In genomic region chr11:22848649-22849195, GRCm38 (mm10) we compare ENCODE assay signal across 12 mouse cellular contexts. TPM values are rescaled to one million over a fixed set of nuclear protein-coding genes. Genes with fewer than 3 reads are reported as not detected.
A peak's percentile ranks its signal among the peaks of the same experiment; 100 is the strongest.
DNase-seq lines count a peak whose midpoint lies in the region; ATAC-seq lines count a peak whose summit lies in the region.
"Had no signal": no experiment of that assay in that cellular context is flagged by ENCODE, and none has a peak within 500 bp of the region (broad histone marks: within the 10 kb centered on the region; RNA-seq: fewer than 3 reads in every experiment).

No protein-coding gene starts in this region.

- no peaks in the 10 kb centered on the region for H3K36me3 ChIP-seq in heart, embryonic 10.5 days
- no peaks in the 10 kb centered on the region for H3K36me3 ChIP-seq in liver, embryonic 15.5 days (replicated peaks)
- H3K36me3 ChIP-seq: embryonic facial prominence, embryonic 12.5 days had no signal

- no peaks in the 10 kb centered on the region for H3K27me3 ChIP-seq in heart, embryonic 10.5 days (ENCODE audit: insufficient read depth, poor library complexity, severe bottlenecking)
- H3K27me3 ChIP-seq in liver, embryonic 15.5 days: no peaks in the 10 kb centered on the region
- H3K27me3 ChIP-seq: embryonic facial prominence, embryonic 12.5 days had no signal

- no peak for DNase-seq in heart, embryonic 10.5 days (ENCODE audit: low spot score)
- no peak for DNase-seq in heart, adult 18-20 months
- peak; percentile 40 for DNase-seq in thymus, postnatal 0 days (ENCODE audit: low spot score)
- DNase-seq in thymus, postnatal 25 days: no peak
- DNase-seq in c-Kit-positive CD71-positive TER-119-positive erythroid progenitor cells, embryonic 14.5 days (ENCODE audit: low spot score): no peak
- no peak for DNase-seq in left cerebral cortex, adult 11 months (ENCODE audit: low spot score)
- DNase-seq in adrenal gland, adult 18-20 months (ENCODE audit: low spot score in 2 of 2): no peak
- DNase-seq: cerebellum, adult 11-12 months; midbrain, embryonic 14.5 days had no signal

- no peak for ATAC-seq in liver, embryonic 15.5 days (ENCODE audit: insufficient read depth)
- ATAC-seq: forebrain, embryonic 16.5 days had no signal

- 76% methylated on average over 5 of the region's 5 CpGs for WGBS in heart, embryonic 10.5 days
- WGBS in liver, embryonic 15.5 days (ENCODE audit: insufficient replicate concordance): 23% methylated on average over 5 of the region's 5 CpGs

- H3K9me3 ChIP-seq in heart, embryonic 10.5 days: no peaks in the 10 kb centered on the region
- H3K9me3 ChIP-seq in liver, embryonic 15.5 days (replicated peaks): no peaks in the 10 kb centered on the region
- H3K9me3 ChIP-seq: embryonic facial prominence, embryonic 12.5 days had no signal

- H3K27ac ChIP-seq in heart, embryonic 10.5 days: 0 out of 2 replicates have a peak overlapping the region, but pooled peaks have one; percentile 42
- peak overlapping the region; percentile 70 for H3K27ac ChIP-seq in liver, embryonic 15.5 days (replicated peaks)
- H3K27ac ChIP-seq: embryonic facial prominence, embryonic 12.5 days had no signal

- no peak overlapping the region for H3K4me3 ChIP-seq in heart, embryonic 10.5 days
- H3K4me3 ChIP-seq in liver, embryonic 15.5 days (replicated peaks): no peak overlapping the region
- H3K4me3 ChIP-seq: embryonic facial prominence, embryonic 12.5 days had no signal

- H3K9ac ChIP-seq in liver, embryonic 15.5 days: no peak overlapping the region
- H3K9ac ChIP-seq: embryonic facial prominence, embryonic 12.5 days had no signal

- peaks cover 58% of the 10 kb centered on the region for H3K4me1 ChIP-seq in heart, embryonic 10.5 days
- peaks cover 96% of the 10 kb centered on the region for H3K4me1 ChIP-seq in liver, embryonic 15.5 days (replicated peaks)
- H3K4me1 ChIP-seq: embryonic facial prominence, embryonic 12.5 days had no signal

- H3K4me2 ChIP-seq in liver, embryonic 15.5 days: peak overlapping the region; percentile 39
- H3K4me2 ChIP-seq: embryonic facial prominence, embryonic 12.5 days had no signal

RNA-seq across cellular contexts. Expression of gene B3gnt2, which starts 12.0 kb away (rescaled TPM):
- polyA plus RNA-seq in heart, embryonic 10.5 days (2016; fragmentation: Nextera tagmentation; extraction: Ambion mirVana): 2.6 and 2.9 TPM in 2 replicates
- 1 to 10 TPM; 2.4 to 5.9 TPM for total RNA-seq in heart, adult 18-20 months (2021)
- 25.5 and 26.1 TPM in 2 replicates for polyA plus RNA-seq in thymus, postnatal 0 days (2015; fragmentation: Nextera tagmentation; extraction: Ambion mirVana)
- 5.3 TPM in 2 replicates for polyA plus RNA-seq in liver, embryonic 15.5 days (2015; fragmentation: Nextera tagmentation; extraction: Ambion mirVana)
- 10 to 100 TPM; 34.6 to 60.6 TPM for total RNA-seq in adrenal gland, adult 18-20 months (2021)
